ENCODE assay signal across 9 mouse cellular contexts in genomic region chr11:106491393-106491792, GRCm38 (mm10). TPM values are rescaled to one million over a fixed set of nuclear protein-coding genes. Genes with fewer than 3 reads are reported as not detected.
A peak's percentile ranks its signal among the peaks of the same experiment; 100 is the strongest.
DNase-seq lines count a peak whose midpoint lies in the region; ATAC-seq and TF ChIP-seq lines count a peak whose summit lies in the region.
"Had no signal": no experiment of that assay in that cellular context is flagged by ENCODE, and none has a peak within 500 bp of the region (broad histone marks: within the 10 kb centered on the region; RNA-seq: fewer than 3 reads in every experiment).

No protein-coding gene starts in this region.

- no peaks in the 10 kb centered on the region for H3K27me3 ChIP-seq in neural tube, embryonic 11.5 days (ENCODE audit: control insufficient read depth, insufficient read depth, low read length)
- no peaks in the 10 kb centered on the region for H3K27me3 ChIP-seq in neural tube, embryonic 15.5 days (replicated peaks)
- H3K27me3 ChIP-seq in testis, adult 2 months (ENCODE audit: control insufficient read depth, insufficient read depth, low read length) = no peaks in the 10 kb centered on the region
- H3K27me3 ChIP-seq: stomach, embryonic 15.5 days had no signal

- H3K4me2 ChIP-seq in neural tube, embryonic 11.5 days (ENCODE audit: low read depth) = no peak overlapping the region
- H3K4me2 ChIP-seq in neural tube, embryonic 15.5 days = no peak overlapping the region
- H3K4me2 ChIP-seq: stomach, embryonic 15.5 days had no signal

- peak; percentile 60 to 91 for DNase-seq in adrenal gland, adult (ENCODE audit: inconsistent age in 2 of 2, low spot score in 1 of 2)
- no peak for DNase-seq in adrenal gland, adult 18-20 months (ENCODE audit: low spot score in 2 of 2)
- peak; percentile 67 for DNase-seq in neural tube, embryonic 11.5 days (ENCODE audit: low spot score)
- peak; percentile 50 for DNase-seq in cerebellum, adult 11-12 months
- DNase-seq in gastrocnemius, postnatal 25 days = peak; percentile 26
- DNase-seq in lung, adult 18-20 months = peak; percentile 60 to 77

- no peak for ATAC-seq in neural tube, embryonic 11.5 days (ENCODE audit: insufficient read depth, low FRiP score, low TSS enrichment)
- no peak for ATAC-seq in neural tube, embryonic 15.5 days (ENCODE audit: low FRiP score)

- no peak for TF ChIP-seq POLR2A in testis, adult 2 months (IDR thresholded peaks at IDR 0.05; ENCODE audit: control insufficient read depth, low read depth, low read length)

- TF ChIP-seq CTCF in testis, adult 2 months (IDR thresholded peaks at IDR 0.05; ENCODE audit: control insufficient read depth, insufficient read depth, insufficient replicate concordance, low read depth, low read length) = peak; percentile 32; the same call in 1 of the 2 replicates

- 1% methylated on average over 3 of the region's 3 CpGs for WGBS in neural tube, embryonic 11.5 days
- WGBS in neural tube, embryonic 15.5 days = under 1% methylated on average over 3 of the region's 3 CpGs

- no peaks in the 10 kb centered on the region; the same call in 1 of the 2 replicates for H3K4me1 ChIP-seq in neural tube, embryonic 11.5 days (ENCODE audit: control insufficient read depth, insufficient read depth, low read length)
- peaks cover 10% of the 10 kb centered on the region for H3K4me1 ChIP-seq in neural tube, embryonic 15.5 days
- H3K4me1 ChIP-seq in testis, adult 2 months (ENCODE audit: control insufficient read depth, insufficient read depth, low read length) = peaks cover 5% of the 10 kb centered on the region

- H3K9ac ChIP-seq in neural tube, embryonic 11.5 days (ENCODE audit: low read length) = no peak overlapping the region
- H3K9ac ChIP-seq in neural tube, embryonic 15.5 days (replicated peaks) = no peak overlapping the region
- H3K9ac ChIP-seq: stomach, embryonic 15.5 days had no signal

- H3K4me3 ChIP-seq in neural tube, embryonic 11.5 days (ENCODE audit: low read depth, low read length) = no peak overlapping the region
- H3K4me3 ChIP-seq in neural tube, embryonic 15.5 days (replicated peaks) = no peak overlapping the region
- no peak overlapping the region for H3K4me3 ChIP-seq in testis, adult 2 months (ENCODE audit: control insufficient read depth, low read depth, low read length)
- H3K4me3 ChIP-seq: stomach, embryonic 15.5 days had no signal

- no peaks in the 10 kb centered on the region for H3K9me3 ChIP-seq in neural tube, embryonic 11.5 days (ENCODE audit: control insufficient read depth, low read length)
- H3K9me3 ChIP-seq in neural tube, embryonic 15.5 days (replicated peaks) = no peaks in the 10 kb centered on the region
- H3K9me3 ChIP-seq: stomach, embryonic 15.5 days had no signal

- no peaks in the 10 kb centered on the region for H3K36me3 ChIP-seq in neural tube, embryonic 11.5 days (ENCODE audit: control insufficient read depth, insufficient read depth, low read length)
- H3K36me3 ChIP-seq in neural tube, embryonic 15.5 days = no peaks in the 10 kb centered on the region
- H3K36me3 ChIP-seq in testis, adult 2 months (ENCODE audit: control insufficient read depth, insufficient read depth, low read length) = no peaks in the 10 kb centered on the region
- H3K36me3 ChIP-seq: stomach, embryonic 15.5 days had no signal

- H3K27ac ChIP-seq in neural tube, embryonic 11.5 days (ENCODE audit: low read depth, low read length) = no peak overlapping the region
- H3K27ac ChIP-seq in neural tube, embryonic 15.5 days (replicated peaks) = no peak overlapping the region
- H3K27ac ChIP-seq in testis, adult 2 months (ENCODE audit: control insufficient read depth, insufficient read depth, low read depth, low read length) = no peak overlapping the region
- H3K27ac ChIP-seq: stomach, embryonic 15.5 days had no signal

RNA-seq across cellular contexts. Expression of gene Ern1, which starts 3.7 kb away (rescaled TPM):
- 100 to 1,000 TPM in 1 of 2 experiments, 10 to 100 TPM in 1; 74.1 to 154 TPM for total RNA-seq in adrenal gland, adult 18-20 months (2021)
- polyA plus RNA-seq in neural tube, embryonic 11.5 days (2014; fragmentation: Nextera tagmentation; extraction: Ambion mirVana) = 5.9 and 6.6 TPM in 2 replicates
- polyA plus RNA-seq in neural tube, embryonic 15.5 days (2015; fragmentation: Nextera tagmentation; extraction: Ambion mirVana) = 4.1 and 6.5 TPM in 2 replicates
- 1 to 10 TPM; 7.0 to 7.2 TPM for total RNA-seq in gastrocnemius, postnatal 25 days (2021)
- polyA plus RNA-seq in testis, adult 2 months (2012; rRNA removed) = 6.6 and 7.3 TPM in 2 replicates

Comparison
In these comparisons a context has a peak if more than half of its experiments do, and no peak if none do; other contexts are left out.
1. DNase-seq: peak in adrenal gland, adult (2 of 2), neural tube, embryonic 11.5 days (single experiment), cerebellum, adult 11-12 months (single experiment), gastrocnemius, postnatal 25 days (single experiment) and lung, adult 18-20 months (2 of 2); none in adrenal gland, adult 18-20 months (0 of 2).